Mouse (Mus musculus) megakaryocyte, embryonic 14.5 days (primary cell): Measurements from ENCODE around the gene Babam2. TPM values are rescaled to one million over a fixed set of nuclear protein-coding genes. Genes with fewer than 3 reads are reported as not detected.
A peak's percentile ranks its signal among the peaks of the same experiment; 100 is the strongest.

Experiments
- H3K27me3 ChIP-seq: replicated peaks from 2 replicates; pipeline ENCODE3; 2012; ENCODE audit warnings: inconsistent platforms
- H3K36me3 ChIP-seq: replicated peaks from 2 replicates; pipeline ENCODE3; 2012; ENCODE audit warnings: low read length, inconsistent platforms, mixed read lengths
- H3K4me1 ChIP-seq: 2 replicates; pipeline ENCODE4 v1.6.1; 2012; ENCODE audit warnings: inconsistent platforms
- H3K4me3 ChIP-seq: replicated peaks from 2 replicates; pipeline ENCODE3; 2012; ENCODE audit warnings: moderate library complexity, mild to moderate bottlenecking, inconsistent platforms
- H3K9me3 ChIP-seq: 2 replicates; pipeline ENCODE4 v1.6.1; 2012; ENCODE audit warnings: inconsistent platforms
- FLI1 ChIP-seq: IDR thresholded peaks from 2 replicates; pipeline ENCODE4 v1.6.1; 2012; ENCODE audit warnings: low read length, inconsistent platforms, mixed read lengths
- GATA1 ChIP-seq: IDR thresholded peaks from 3 replicates; pipeline ENCODE4 v1.6.1; 2012; ENCODE audit warnings: mixed read lengths, low read length, inconsistent platforms, borderline replicate concordance
- polyA plus RNA-seq: library from polyadenylated mRNA; stranded (reverse); fragments of >175 nt; gene quantifications from 2 replicates; pipeline ENCODE4 v1.2.3, GENCODE M21; 2012; ENCODE audit warnings: low replicate concordance; ENCODE audit not compliant: insufficient read depth

Babam2 gene
- polyA plus RNA-seq, 1 experiment, result 87.2 TPM

DNA sequence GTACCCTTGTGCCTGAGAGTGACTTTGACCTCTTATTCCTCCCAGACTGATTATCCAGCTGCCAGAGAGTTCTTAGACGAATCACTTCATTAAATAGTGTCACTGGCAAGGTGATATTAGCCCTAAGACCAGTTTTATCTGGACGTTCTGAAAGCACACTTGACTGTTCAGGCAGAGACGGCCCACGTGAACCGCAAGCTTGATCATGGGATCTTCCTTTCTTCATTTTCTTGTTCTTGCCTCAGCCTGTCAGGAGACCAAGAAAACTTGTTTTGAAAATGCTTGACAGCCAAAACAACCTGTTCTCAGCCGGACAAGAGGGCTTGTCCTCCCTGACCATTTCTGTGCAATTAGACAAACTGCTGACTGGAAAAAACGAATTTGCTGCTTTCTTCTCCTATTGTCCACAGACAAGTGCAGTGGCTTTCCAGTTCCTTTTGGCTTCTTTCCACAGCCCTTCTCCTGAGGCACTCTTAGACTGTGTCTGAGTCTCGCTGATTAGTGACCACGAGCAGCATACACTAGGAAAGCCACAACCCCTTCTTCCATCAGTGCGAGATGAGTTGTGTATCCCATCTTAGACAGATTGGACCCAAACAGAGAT is 372.2 kb downstream of the Babam2 start:
- TF ChIP-seq FLI1, result no peak
- no peak for TF ChIP-seq GATA1
- Histone ChIP-seq H3K9me3 (no peaks in the 10 kb centered on the region), H3K27me3 (no peaks in the 10 kb centered on the region), H3K4me1 (peaks cover 55% of the 10 kb centered on the region), H3K36me3 (peaks cover 12% of the 10 kb centered on the region), H3K4me3 (no peak overlapping the region)

GRCm38 (mm10) chr5:32070781-32071180 is 373.3 kb downstream of the Babam2 start:
- Histone ChIP-seq H3K4me3 (no peak overlapping the region), H3K9me3 (no peaks in the 10 kb centered on the region), H3K27me3 (no peaks in the 10 kb centered on the region), H3K4me1 (peaks cover 54% of the 10 kb centered on the region), H3K36me3 (peaks cover 11% of the 10 kb centered on the region)
- TF ChIP-seq GATA1, result no peak
- no peak for TF ChIP-seq FLI1

DNA sequence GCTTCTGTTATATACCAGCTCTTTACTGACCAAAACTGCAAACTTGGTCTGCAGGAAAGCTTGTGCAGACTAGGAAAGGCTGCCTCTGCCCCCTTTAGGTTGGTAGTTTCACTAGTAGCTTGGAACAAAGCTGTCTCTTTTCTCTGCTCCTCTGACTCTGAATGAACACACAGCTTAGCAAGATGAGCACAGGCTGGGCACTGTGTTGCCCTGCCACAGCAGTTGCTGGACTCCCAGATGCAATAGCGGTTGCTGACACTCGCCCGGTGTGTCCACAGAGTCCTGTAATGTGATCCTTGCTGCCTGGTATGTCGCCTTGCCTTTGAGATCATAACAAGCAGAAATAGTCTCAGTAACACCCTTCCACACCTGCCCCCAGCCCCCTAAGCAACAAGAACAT is 373.8 kb downstream of the Babam2 start:
- Histone ChIP-seq H3K4me1 (peaks cover 56% of the 10 kb centered on the region), H3K4me3 (no peak overlapping the region), H3K36me3 (peaks cover 11% of the 10 kb centered on the region), H3K9me3 (no peaks in the 10 kb centered on the region), H3K27me3 (no peaks in the 10 kb centered on the region)
- TF ChIP-seq FLI1 (no peak), GATA1 (no peak)

DNA sequence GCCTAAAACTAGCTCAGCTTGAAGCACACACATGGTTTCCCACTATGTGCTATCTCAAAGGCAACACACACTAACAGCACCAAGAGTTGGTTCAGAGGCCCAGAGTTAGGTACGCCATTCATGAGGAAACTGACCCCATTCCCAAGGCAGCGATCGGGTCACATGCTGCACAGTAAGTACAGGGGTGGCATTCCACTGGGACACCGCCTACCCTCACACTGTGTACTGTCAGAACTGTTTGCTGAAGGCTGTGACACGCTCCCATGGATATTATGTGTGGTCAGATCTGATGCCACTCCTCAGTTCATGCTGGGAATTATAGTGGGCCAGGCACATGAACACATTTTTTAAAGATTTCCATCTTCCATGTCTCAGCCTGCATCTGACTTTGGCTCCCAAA is 374.3 kb downstream of the Babam2 start:
- Histone ChIP-seq H3K4me1 (peaks cover 56% of the 10 kb centered on the region), H3K27me3 (no peaks in the 10 kb centered on the region), H3K9me3 (no peaks in the 10 kb centered on the region), H3K36me3 (peaks cover 11% of the 10 kb centered on the region), H3K4me3 (no peak overlapping the region)
- no peak for TF ChIP-seq FLI1
- no peak for TF ChIP-seq GATA1

- no peak for TF ChIP-seq GATA1
- TF ChIP-seq FLI1, result no peak
- H3K4me1 ChIP-seq, result peaks cover 65% of the 10 kb centered on the region
Observed at GRCm38 (mm10) chr5:32072877-32073276, 375.4 kb downstream of the Babam2 start.

GRCm38 (mm10) chr5:32074053-32074452 is 376.6 kb downstream of the Babam2 start:
- no peak overlapping the region for H3K4me3 ChIP-seq
- H3K36me3 ChIP-seq, result peaks cover 15% of the 10 kb centered on the region
- no peaks in the 10 kb centered on the region for H3K27me3 ChIP-seq
- no peaks in the 10 kb centered on the region for H3K9me3 ChIP-seq
- TF ChIP-seq FLI1, result no peak
- no peak for TF ChIP-seq GATA1
- peaks cover 61% of the 10 kb centered on the region for H3K4me1 ChIP-seq

More at GRCm38 (mm10) chr5:32072877-32073276, 375.4 kb downstream of the Babam2 start:
- no peaks in the 10 kb centered on the region for H3K27me3 ChIP-seq
- H3K36me3 ChIP-seq, result peaks cover 11% of the 10 kb centered on the region
- H3K9me3 ChIP-seq, result no peaks in the 10 kb centered on the region
- H3K4me3 ChIP-seq, result no peak overlapping the region

- H3K4me1 ChIP-seq, result peaks cover 72% of the 10 kb centered on the region
- peaks cover 7% of the 10 kb centered on the region for H3K36me3 ChIP-seq
- TF ChIP-seq GATA1, result no peak
- H3K4me3 ChIP-seq, result no peak overlapping the region
- H3K27me3 ChIP-seq, result no peaks in the 10 kb centered on the region
- H3K9me3 ChIP-seq, result no peaks in the 10 kb centered on the region
Observed at GRCm38 (mm10) chr5:32077139-32077538, 379.7 kb downstream of the Babam2 start.

DNA sequence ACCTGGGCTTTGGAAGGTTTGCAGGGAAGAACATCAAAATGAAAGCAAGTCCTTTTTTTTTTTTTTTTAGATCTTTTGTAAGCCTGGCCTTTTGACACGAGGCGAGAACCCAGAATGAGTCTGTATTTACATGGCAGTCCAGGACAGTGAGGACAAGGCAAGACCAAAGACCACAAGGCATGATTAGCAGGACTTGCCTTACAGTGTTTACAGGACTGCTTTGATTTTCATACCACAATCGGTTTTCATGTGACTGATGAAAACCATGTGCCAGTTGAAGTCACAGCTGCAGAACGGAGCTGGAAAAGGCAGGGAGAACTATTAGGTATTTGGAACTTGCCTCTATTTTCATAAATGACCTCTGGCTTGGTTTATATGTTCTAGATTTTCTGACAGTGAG is 381.5 kb downstream of the Babam2 start:
- Histone ChIP-seq H3K4me1 (peaks cover 77% of the 10 kb centered on the region), H3K9me3 (no peaks in the 10 kb centered on the region)
- TF ChIP-seq GATA1 (no peak), FLI1 (no peak)

GRCm38 (mm10) chr5:32080490-32081219 is 383.2 kb downstream of the Babam2 start:
- H3K4me3 ChIP-seq, result peak overlapping the region; percentile 29
- H3K27me3 ChIP-seq, result no peaks in the 10 kb centered on the region
- H3K4me1 ChIP-seq, result peaks cover 76% of the 10 kb centered on the region
- H3K9me3 ChIP-seq, result no peaks in the 10 kb centered on the region
- TF ChIP-seq FLI1 (no peak), GATA1 (no peak)
- H3K36me3 ChIP-seq, result peaks cover 23% of the 10 kb centered on the region

More for the DNA sequence above, 381.5 kb downstream of the Babam2 start:
- Histone ChIP-seq H3K4me3 (no peak overlapping the region), H3K36me3 (peaks cover 7% of the 10 kb centered on the region), H3K27me3 (no peaks in the 10 kb centered on the region)

DNA sequence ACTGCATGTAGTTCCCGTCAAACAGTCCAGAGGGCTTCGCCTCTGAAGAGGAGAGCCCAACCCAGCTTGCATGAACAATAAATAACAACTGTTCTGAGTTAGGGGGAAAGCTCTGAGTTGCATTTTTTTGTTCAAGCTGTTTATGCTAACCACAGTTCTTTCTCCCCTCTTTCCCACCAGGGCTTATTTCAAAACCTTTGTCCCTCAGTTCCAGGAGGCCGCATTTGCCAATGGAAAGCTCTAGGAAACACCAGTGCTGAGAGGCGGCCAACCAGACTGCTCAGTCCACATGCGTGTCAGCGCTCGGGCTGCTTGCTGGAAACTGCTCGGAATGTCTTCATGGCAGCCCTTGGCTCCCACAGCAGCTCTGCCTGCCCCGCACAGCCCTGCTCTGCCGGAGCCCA is 386.9 kb downstream of the Babam2 start:
- Histone ChIP-seq H3K9me3 (no peaks in the 10 kb centered on the region), H3K27me3 (peaks cover 10% of the 10 kb centered on the region), H3K36me3 (peaks cover 22% of the 10 kb centered on the region), H3K4me3 (no peak overlapping the region), H3K4me1 (peaks cover 62% of the 10 kb centered on the region)
- no peak for TF ChIP-seq FLI1
- no peak for TF ChIP-seq GATA1
